Mouse (Mus musculus) cerebellum, postnatal 36 days (tissue): ENCODE measurements around the gene Supt20.
A peak's percentile ranks its signal among the peaks of the same experiment; 100 is the strongest.

Experiments used
- DNase-seq, 2 experiments: peaks; one replicate each; pipeline ENCODE4 v3.0.0; 2021 to 2022; ENCODE audit warnings: mixed read lengths in 2 of 2

Gene Supt20

GRCm38 (mm10) chr3:54759211-54759610 lies 66.6 kb downstream of the Supt20 start:
- DNase-seq, result no peak

DNA sequence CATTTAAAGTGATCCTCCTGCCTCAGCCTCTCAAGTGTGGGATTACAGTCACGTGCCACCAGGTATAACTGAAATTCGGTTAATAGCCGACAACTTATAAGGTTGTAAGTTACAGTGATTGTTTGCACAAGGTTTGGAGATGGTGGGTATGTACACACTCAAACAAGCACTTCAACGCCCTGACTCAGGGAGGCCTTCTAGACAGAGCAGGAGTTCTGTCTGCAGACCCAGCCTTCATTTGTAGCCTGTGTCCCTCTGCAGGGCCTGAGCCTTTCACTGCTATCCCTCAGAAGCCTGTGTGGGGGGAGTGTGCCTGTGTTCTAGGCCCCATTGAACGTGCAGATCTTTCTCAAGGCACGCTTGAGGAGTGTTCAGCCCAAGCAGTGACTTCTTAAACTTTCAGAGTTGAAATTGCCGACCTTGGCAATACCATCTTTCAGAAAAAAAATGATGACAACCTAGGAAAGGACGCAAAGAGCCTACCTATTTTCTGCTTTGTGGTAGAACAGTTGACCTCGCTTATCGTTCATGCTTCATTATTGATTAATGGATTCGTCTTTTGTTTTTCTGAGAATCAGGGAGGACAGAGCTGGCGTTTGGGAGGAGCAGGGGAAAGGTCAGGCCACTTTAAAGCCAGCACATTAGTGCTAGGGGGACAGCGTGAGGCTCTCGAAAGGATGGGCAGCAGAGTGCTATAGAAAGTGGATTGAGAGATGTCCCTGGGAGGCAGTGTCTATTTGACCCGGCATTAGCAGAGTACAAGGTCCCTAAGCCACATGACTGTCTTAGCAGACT lies 67.9 kb downstream of the Supt20 start:
- DNase-seq, result no peak

GRCm38 (mm10) chr3:54761258-54761657 lies 68.7 kb downstream of the Supt20 start:
- DNase-seq, result no peak

GRCm38 (mm10) chr3:54764418-54764817 lies 71.8 kb downstream of the Supt20 start:
- DNase-seq, result peak; percentile 40 to 47

DNA sequence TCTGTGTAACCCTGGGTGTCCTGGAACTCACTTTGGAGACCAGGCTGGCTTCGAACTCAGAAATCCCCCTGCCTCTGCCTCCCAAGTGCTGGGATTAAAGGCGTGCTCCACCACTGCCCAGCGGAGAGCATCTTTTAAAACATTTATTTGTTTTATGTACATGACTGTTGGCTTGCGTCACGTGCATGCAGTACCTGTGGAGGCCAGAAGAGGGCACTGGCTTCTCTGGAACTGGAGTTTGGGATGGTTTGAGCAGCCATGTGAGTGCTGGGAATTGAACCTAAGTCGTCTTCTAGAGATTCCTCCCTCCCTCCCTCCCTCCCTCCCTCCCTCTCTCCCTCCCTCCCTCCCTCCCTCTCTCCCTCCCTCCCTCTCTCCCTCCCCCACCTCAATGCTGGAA lies 72.9 kb downstream of the Supt20 start:
- peak in 1 of 2 experiments; percentile 20 for DNase-seq

GRCm38 (mm10) chr3:54766034-54766433 lies 73.4 kb downstream of the Supt20 start:
- no peak for DNase-seq

- no peak for DNase-seq
Observed at GRCm38 (mm10) chr3:54766811-54767210, 74.2 kb downstream of the Supt20 start.

- no peak for DNase-seq
Observed at GRCm38 (mm10) chr3:54768592-54768991, 76.0 kb downstream of the Supt20 start.

DNA sequence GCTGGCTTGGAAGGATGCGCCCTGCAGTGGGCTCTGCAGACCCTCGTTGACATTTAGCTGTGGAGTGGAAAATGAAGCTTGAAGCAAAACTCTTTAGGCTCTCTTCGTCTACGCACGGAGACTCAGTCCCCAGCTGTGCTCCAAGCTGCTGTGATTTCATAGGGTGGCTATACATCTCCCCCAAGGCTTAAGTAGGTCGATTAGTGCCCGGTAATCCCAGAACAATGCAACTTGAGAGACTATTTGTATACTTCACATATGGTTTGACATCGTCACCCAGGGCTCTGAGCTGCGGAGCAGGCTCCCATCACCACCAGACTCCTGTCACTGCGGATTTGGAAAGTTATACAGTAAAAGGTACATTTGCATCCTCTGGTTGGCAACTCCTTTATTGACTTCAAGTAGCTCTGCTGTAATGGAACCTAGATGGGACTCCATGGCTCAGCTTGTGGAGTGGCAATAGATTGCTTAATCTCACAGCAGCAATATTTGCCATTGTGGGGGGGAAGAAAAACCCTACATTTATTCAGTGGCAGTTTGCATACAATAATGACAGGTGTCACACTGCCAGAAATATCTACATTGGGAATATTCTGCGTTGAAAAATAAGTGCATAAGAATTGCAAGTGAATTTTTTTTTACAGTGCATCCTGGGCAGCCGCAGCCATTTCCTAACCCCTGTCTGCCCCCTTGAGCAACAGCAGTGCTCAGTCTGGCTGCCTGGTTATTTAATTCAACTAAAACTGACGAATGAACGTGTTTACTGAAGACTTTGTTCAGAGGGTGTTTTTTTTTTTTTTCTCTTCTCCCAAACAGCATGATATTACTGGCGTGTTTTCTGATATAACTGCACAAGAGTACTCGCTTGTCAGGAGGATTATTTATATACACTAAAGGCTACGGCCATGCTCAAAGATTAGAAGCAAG lies 77.0 kb downstream of the Supt20 start:
- no peak for DNase-seq

GRCm38 (mm10) chr3:54773613-54774012 lies 81.0 kb downstream of the Supt20 start:
- DNase-seq, result no peak

DNA sequence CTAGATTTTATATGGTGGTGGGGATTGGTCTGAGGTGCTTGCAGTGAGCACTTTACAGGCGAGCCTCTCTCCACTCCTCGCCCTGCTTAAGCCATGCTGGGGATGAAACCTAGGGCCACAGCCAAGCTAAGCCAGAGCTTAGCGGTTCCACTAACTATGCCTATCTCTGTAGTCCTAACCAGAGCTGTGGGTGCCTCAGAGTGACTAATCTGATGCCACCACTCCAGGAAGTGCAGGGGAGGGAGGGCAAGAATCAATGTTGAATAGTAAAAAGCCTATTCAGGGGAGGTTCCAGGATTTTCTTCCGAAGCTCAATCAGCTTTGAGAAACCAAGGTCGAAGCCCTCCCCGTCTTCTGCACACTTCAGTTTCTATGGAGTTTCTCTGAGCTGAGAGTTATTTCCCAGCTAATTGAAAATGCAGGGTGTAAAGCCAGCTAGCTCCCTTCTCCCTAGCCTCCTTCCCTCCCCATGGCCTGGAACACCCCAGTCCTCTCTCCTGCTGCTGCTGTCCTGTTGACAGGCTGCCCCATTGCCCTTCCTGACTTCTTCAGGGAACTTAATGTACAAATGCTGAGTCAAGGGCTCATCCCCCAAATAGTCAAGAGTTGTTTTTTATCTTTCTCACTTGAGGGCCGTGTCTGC lies 83.5 kb downstream of the Supt20 start:
- no peak for DNase-seq
